Mouse (Mus musculus): Measurements from ENCODE around the gene Pim3. TPM values are rescaled to one million over a fixed set of nuclear protein-coding genes. Genes with fewer than 3 reads are reported as not detected.

The Pim3 gene
- polyA plus RNA-seq, 1 experiment from 2014 or later: 48.6 TPM

GRCm38 (mm10) chr15:88858707-88859106 lies 3.3 kb upstream of the Pim3 start:
- H3K27ac ChIP-seq (ENCODE audit: low read depth): no peak overlapping the region
- WGBS: 55% methylated on average over 2 of the region's 2 CpGs
- ATAC-seq (ENCODE audit: insufficient read depth) (no peak), DNase-seq (no peak)
- peaks cover 21% of the 10 kb centered on the region for H3K4me1 ChIP-seq (ENCODE audit: insufficient read depth)
- H3K4me3 ChIP-seq (ENCODE audit: low read depth, low read length): no peak overlapping the region
- H3K27me3 ChIP-seq (ENCODE audit: insufficient read depth, low read length): no peaks in the 10 kb centered on the region
- TF ChIP-seq CTCF (IDR thresholded peaks at IDR 0.05; ENCODE audit: low read depth): no peak
- no peaks in the 10 kb centered on the region for H3K36me3 ChIP-seq (ENCODE audit: insufficient read depth)
- H3K4me2 ChIP-seq: no peak overlapping the region
- H3K9me3 ChIP-seq (ENCODE audit: low read depth, low read length): no peaks in the 10 kb centered on the region
- H3K9ac ChIP-seq: no peak overlapping the region

GRCm38 (mm10) chr15:88859206-88859970 lies 2.6 kb upstream of the Pim3 start:
- H3K36me3 ChIP-seq (ENCODE audit: insufficient read depth): peaks cover 4% of the 10 kb centered on the region
- no peak overlapping the region for H3K27ac ChIP-seq (ENCODE audit: low read depth)
- H3K9me3 ChIP-seq (ENCODE audit: low read depth, low read length): no peaks in the 10 kb centered on the region
- TF ChIP-seq CTCF (IDR thresholded peaks at IDR 0.05; ENCODE audit: low read depth): no peak
- ATAC-seq (ENCODE audit: insufficient read depth) (no peak), DNase-seq (no peak)
- H3K4me3 ChIP-seq (ENCODE audit: low read depth, low read length): no peak overlapping the region
- H3K27me3 ChIP-seq (ENCODE audit: insufficient read depth, low read length): no peaks in the 10 kb centered on the region
- WGBS: 58% methylated on average over 8 of the region's 8 CpGs
- peaks cover 20% of the 10 kb centered on the region for H3K4me1 ChIP-seq (ENCODE audit: insufficient read depth)
- no peak overlapping the region for H3K4me2 ChIP-seq
- no peak overlapping the region for H3K9ac ChIP-seq

DNA sequence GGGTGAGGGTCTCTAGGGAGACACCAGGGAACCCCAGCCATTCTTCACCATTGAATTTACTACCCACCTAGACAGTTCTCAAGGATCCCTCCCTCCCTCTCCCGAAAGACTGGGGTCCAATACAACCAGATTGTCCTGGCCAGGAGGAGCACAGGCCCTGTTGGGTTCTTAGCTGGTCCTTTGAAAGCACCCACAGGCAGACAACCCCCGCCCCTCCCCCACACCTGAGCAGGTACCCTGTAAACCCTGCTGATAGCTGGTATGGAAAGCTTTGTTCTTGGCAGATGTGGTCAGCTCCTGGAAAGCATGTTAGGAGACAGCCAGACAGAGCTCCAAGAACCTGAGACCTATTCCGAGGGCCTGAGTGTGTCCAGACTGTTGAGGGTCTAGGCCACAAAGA lies 1.2 kb upstream of the Pim3 start:
- ATAC-seq (ENCODE audit: insufficient read depth): no peak
- H3K27ac ChIP-seq (ENCODE audit: low read depth): no peak overlapping the region
- 0 out of 2 replicates have a peak overlapping the region, but pooled peaks have one; percentile 87 for H3K4me3 ChIP-seq (ENCODE audit: low read depth, low read length)
- no peak for TF ChIP-seq CTCF (IDR thresholded peaks at IDR 0.05; ENCODE audit: low read depth)
- no peaks in the 10 kb centered on the region for H3K9me3 ChIP-seq (ENCODE audit: low read depth, low read length)
- peaks cover 18% of the 10 kb centered on the region for H3K36me3 ChIP-seq (ENCODE audit: insufficient read depth)
- peaks cover 23% of the 10 kb centered on the region for H3K4me1 ChIP-seq (ENCODE audit: insufficient read depth)
- H3K27me3 ChIP-seq (ENCODE audit: insufficient read depth, low read length): no peaks in the 10 kb centered on the region
- H3K4me2 ChIP-seq: no peak overlapping the region
- WGBS: 90% methylated on average over 3 of the region's 3 CpGs
- H3K9ac ChIP-seq: no peak overlapping the region
- DNase-seq: no peak

GRCm38 (mm10) chr15:88862881-88863694 lies 1.1 kb downstream of the Pim3 start:
- peaks cover 32% of the 10 kb centered on the region for H3K36me3 ChIP-seq (ENCODE audit: insufficient read depth)
- ATAC-seq (ENCODE audit: insufficient read depth): no peak; the same call in none of the 2 replicates
- H3K9ac ChIP-seq: peak overlapping the region; percentile 83
- peaks cover 35% of the 10 kb centered on the region for H3K4me1 ChIP-seq (ENCODE audit: insufficient read depth)
- WGBS: under 1% methylated on average over 98 of the region's 98 CpGs
- no peak for TF ChIP-seq CTCF (IDR thresholded peaks at IDR 0.05; ENCODE audit: low read depth)
- no peaks in the 10 kb centered on the region for H3K27me3 ChIP-seq (ENCODE audit: insufficient read depth, low read length)
- DNase-seq: peak; percentile 67
- H3K9me3 ChIP-seq (ENCODE audit: low read depth, low read length): no peaks in the 10 kb centered on the region
- peak overlapping the region; percentile 97 for H3K27ac ChIP-seq (ENCODE audit: low read depth)
- H3K4me2 ChIP-seq: peak overlapping the region; percentile 92
- H3K4me3 ChIP-seq (ENCODE audit: low read depth, low read length): peak overlapping the region; percentile 87

DNA sequence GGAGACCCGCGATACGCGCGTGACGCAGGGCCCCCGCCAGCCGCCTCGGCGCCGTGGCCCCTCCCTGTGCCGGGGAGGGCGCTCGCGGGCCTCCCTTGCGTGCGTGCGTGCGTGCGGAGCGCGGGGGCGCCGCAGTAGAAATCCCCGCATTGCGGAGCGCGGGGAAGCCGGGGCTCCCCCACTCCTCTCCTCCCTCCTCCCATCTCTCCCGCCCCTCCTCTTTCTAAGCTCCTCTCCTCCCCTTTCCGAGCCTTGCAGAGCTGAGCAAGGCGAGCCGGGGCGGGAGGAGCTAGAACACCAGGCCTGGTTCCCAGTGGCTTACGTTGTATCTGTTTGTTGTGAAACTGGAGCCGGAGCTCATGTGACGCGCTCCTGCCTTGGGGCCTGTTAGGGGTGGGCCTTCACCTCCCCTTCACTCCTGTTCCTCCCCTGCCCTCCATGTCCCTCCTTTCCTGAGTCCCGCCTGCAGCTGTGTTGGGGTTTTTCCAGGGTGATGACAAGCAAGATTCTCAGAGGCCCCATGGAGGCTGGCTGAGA lies 1.8 kb downstream of the Pim3 start:
- H3K27ac ChIP-seq (ENCODE audit: low read depth): peak overlapping the region; percentile 97
- no peaks in the 10 kb centered on the region for H3K9me3 ChIP-seq (ENCODE audit: low read depth, low read length)
- 0% methylated on average over 33 of the region's 39 CpGs for WGBS
- peaks cover 32% of the 10 kb centered on the region for H3K36me3 ChIP-seq (ENCODE audit: insufficient read depth)
- peak overlapping the region; percentile 92 for H3K4me2 ChIP-seq
- H3K4me1 ChIP-seq (ENCODE audit: insufficient read depth): peaks cover 35% of the 10 kb centered on the region
- peak overlapping the region; percentile 87 for H3K4me3 ChIP-seq (ENCODE audit: low read depth, low read length)
- peak overlapping the region; percentile 83 for H3K9ac ChIP-seq
- peak; percentile 86 for ATAC-seq (ENCODE audit: insufficient read depth)
- peak; percentile 97 for DNase-seq
- no peak for TF ChIP-seq CTCF (IDR thresholded peaks at IDR 0.05; ENCODE audit: low read depth)
- no peaks in the 10 kb centered on the region for H3K27me3 ChIP-seq (ENCODE audit: insufficient read depth, low read length)

- Histone ChIP-seq H3K36me3 (ENCODE audit: insufficient read depth) (peaks cover 32% of the 10 kb centered on the region), H3K27ac (ENCODE audit: low read depth) (peak overlapping the region; percentile 97), H3K9me3 (ENCODE audit: low read depth, low read length) (no peaks in the 10 kb centered on the region), H3K27me3 (ENCODE audit: insufficient read depth, low read length) (no peaks in the 10 kb centered on the region), H3K4me3 (ENCODE audit: low read depth, low read length) (peak overlapping the region; percentile 87), H3K9ac (peak overlapping the region; percentile 83), H3K4me1 (ENCODE audit: insufficient read depth) (peaks cover 35% of the 10 kb centered on the region), H3K4me2 (peak overlapping the region; percentile 92)
- ATAC-seq (ENCODE audit: insufficient read depth): no peak
- WGBS: 25% methylated on average over 22 of the region's 22 CpGs
- peak; percentile 36 for TF ChIP-seq CTCF (IDR thresholded peaks at IDR 0.05; ENCODE audit: low read depth)
- DNase-seq: no peak
Measured at GRCm38 (mm10) chr15:88864270-88865030, 2.5 kb downstream of the Pim3 start.
